ENCODE assay signal across 8 mouse cellular contexts in the genomic region with DNA sequence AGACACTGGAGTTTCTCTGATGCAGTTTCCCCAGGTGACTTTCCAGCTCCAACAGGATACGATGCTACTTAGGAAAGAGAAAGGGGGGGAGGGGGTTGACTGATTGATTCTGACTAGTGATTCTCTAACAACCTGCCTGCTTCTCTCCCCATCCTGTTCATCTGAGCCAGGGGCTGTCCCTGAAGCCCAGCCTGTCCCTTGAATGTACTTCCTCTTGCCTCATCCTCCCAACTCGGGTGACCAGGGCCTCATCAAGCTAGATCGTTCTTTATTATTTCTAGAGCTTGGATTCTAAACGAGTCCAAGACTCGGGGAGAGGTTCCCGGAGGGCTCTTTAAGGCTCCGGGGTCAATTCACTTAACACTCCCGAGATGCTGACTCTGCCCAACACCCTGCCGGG. TPM values are rescaled to one million over a fixed set of nuclear protein-coding genes. Genes with fewer than 3 reads are reported as not detected.
DNase-seq lines count a peak whose midpoint lies in the region; ATAC-seq lines count a peak whose summit lies in the region.

No protein-coding gene starts in this region.

- H3K4me1 ChIP-seq in lung, embryonic 16.5 days (replicated peaks; ENCODE audit: control insufficient read depth, insufficient read depth, low read length) = peaks cover 15% of the 10 kb centered on the region
- peaks cover 20% of the 10 kb centered on the region for H3K4me1 ChIP-seq in embryonic facial prominence, embryonic 12.5 days
- H3K4me1 ChIP-seq in limb, embryonic 12.5 days (replicated peaks) = peaks cover 22% of the 10 kb centered on the region
- H3K4me1 ChIP-seq in stomach, embryonic 14.5 days (ENCODE audit: control insufficient read depth, insufficient read depth, low read length) = peaks cover 11% of the 10 kb centered on the region

- WGBS in lung, embryonic 16.5 days = 28% methylated on average over 9 of the region's 9 CpGs
- 33% methylated on average over 9 of the region's 9 CpGs for WGBS in embryonic facial prominence, embryonic 12.5 days
- 35% methylated on average over 9 of the region's 9 CpGs for WGBS in limb, embryonic 12.5 days
- WGBS in stomach, embryonic 14.5 days = 36% methylated on average over 9 of the region's 9 CpGs

- H3K27me3 ChIP-seq in lung, embryonic 16.5 days (ENCODE audit: control insufficient read depth, insufficient read depth, low read depth, low read length) = no peaks in the 10 kb centered on the region
- no peaks in the 10 kb centered on the region for H3K27me3 ChIP-seq in embryonic facial prominence, embryonic 12.5 days
- H3K27me3 ChIP-seq in limb, embryonic 12.5 days = no peaks in the 10 kb centered on the region
- H3K27me3 ChIP-seq in stomach, embryonic 14.5 days (ENCODE audit: control insufficient read depth, insufficient read depth, low read length) = no peaks in the 10 kb centered on the region

- peak overlapping the region; percentile 70 for H3K4me3 ChIP-seq in lung, embryonic 16.5 days (ENCODE audit: low read length)
- H3K4me3 ChIP-seq in embryonic facial prominence, embryonic 12.5 days = peak overlapping the region; percentile 83
- H3K4me3 ChIP-seq in limb, embryonic 12.5 days (replicated peaks) = peak overlapping the region; percentile 87
- H3K4me3 ChIP-seq in stomach, embryonic 14.5 days (ENCODE audit: low read depth, low read length) = peak overlapping the region; percentile 77

- peak overlapping the region; percentile 64 for H3K4me2 ChIP-seq in lung, embryonic 16.5 days (ENCODE audit: low read depth, low read length)
- H3K4me2 ChIP-seq in embryonic facial prominence, embryonic 12.5 days (replicated peaks) = peak overlapping the region; percentile 86
- H3K4me2 ChIP-seq in limb, embryonic 12.5 days = peak overlapping the region; percentile 91
- peak overlapping the region; percentile 81 for H3K4me2 ChIP-seq in stomach, embryonic 14.5 days (replicated peaks; ENCODE audit: low read depth, low read length)

- no peak overlapping the region for H3K27ac ChIP-seq in lung, embryonic 16.5 days (ENCODE audit: low read length)
- H3K27ac ChIP-seq in embryonic facial prominence, embryonic 12.5 days = no peak overlapping the region
- no peak overlapping the region for H3K27ac ChIP-seq in limb, embryonic 12.5 days
- H3K27ac ChIP-seq in stomach, embryonic 14.5 days (ENCODE audit: low read length) = no peak overlapping the region

- DNase-seq in lung, postnatal 25 days (ENCODE audit: low spot score) = no peak
- no peak for DNase-seq in cerebellum, adult 8-10 months
- no peak for DNase-seq in cerebellum, postnatal 4 days (ENCODE audit: low spot score in 2 of 2)
- DNase-seq in thymus, postnatal 14 days = no peak

- no peak for ATAC-seq in lung, embryonic 16.5 days (ENCODE audit: low read depth)
- ATAC-seq in embryonic facial prominence, embryonic 12.5 days (ENCODE audit: insufficient number of reproducible peaks, insufficient read depth, low FRiP score, low TSS enrichment) = no peak
- ATAC-seq in limb, embryonic 12.5 days (ENCODE audit: insufficient number of reproducible peaks, insufficient read depth, low FRiP score, low TSS enrichment, low read depth) = no peak
- no peak for ATAC-seq in stomach, embryonic 14.5 days (ENCODE audit: insufficient number of reproducible peaks, insufficient read depth, low FRiP score, low read depth)

- H3K9ac ChIP-seq in lung, embryonic 16.5 days (ENCODE audit: low read length) = peak overlapping the region; percentile 84
- H3K9ac ChIP-seq in embryonic facial prominence, embryonic 12.5 days = peak overlapping the region; percentile 90
- peak overlapping the region; percentile 87 for H3K9ac ChIP-seq in limb, embryonic 12.5 days (replicated peaks)
- peak overlapping the region; percentile 89 for H3K9ac ChIP-seq in stomach, embryonic 14.5 days (replicated peaks; ENCODE audit: low read depth, low read length)

- H3K9me3 ChIP-seq in lung, embryonic 16.5 days (ENCODE audit: control insufficient read depth, low read length) = no peaks in the 10 kb centered on the region
- H3K9me3 ChIP-seq in embryonic facial prominence, embryonic 12.5 days = no peaks in the 10 kb centered on the region
- H3K9me3 ChIP-seq in limb, embryonic 12.5 days = no peaks in the 10 kb centered on the region
- no peaks in the 10 kb centered on the region for H3K9me3 ChIP-seq in stomach, embryonic 14.5 days (ENCODE audit: control insufficient read depth, low read depth, low read length)

- H3K36me3 ChIP-seq in lung, embryonic 16.5 days (ENCODE audit: control insufficient read depth, insufficient read depth, low read length) = peaks cover 11% of the 10 kb centered on the region; the same call in 1 of the 2 replicates
- H3K36me3 ChIP-seq in embryonic facial prominence, embryonic 12.5 days = peaks cover 29% of the 10 kb centered on the region
- H3K36me3 ChIP-seq in limb, embryonic 12.5 days = peaks cover 49% of the 10 kb centered on the region
- peaks cover 25% of the 10 kb centered on the region for H3K36me3 ChIP-seq in stomach, embryonic 14.5 days (ENCODE audit: control insufficient read depth, insufficient read depth, low read length)

RNA-seq across cellular contexts. Expression of a gene that starts 0.3 kb away (rescaled TPM):
- 21.0 and 21.3 TPM in 2 replicates for polyA plus RNA-seq in lung, embryonic 16.5 days (2015; fragmentation: Nextera tagmentation; extraction: Ambion mirVana)
- polyA plus RNA-seq in embryonic facial prominence, embryonic 12.5 days (2016; fragmentation: Nextera tagmentation; extraction: Ambion mirVana) = 27.7 and 28.0 TPM in 2 replicates
- polyA plus RNA-seq in limb, embryonic 12.5 days (2016; fragmentation: Nextera tagmentation; extraction: Ambion mirVana) = 29.4 and 30.1 TPM in 2 replicates
- 21.6 and 22.4 TPM in 2 replicates for polyA plus RNA-seq in stomach, embryonic 14.5 days (2014; fragmentation: Nextera tagmentation; extraction: Ambion mirVana)

RNA-seq across cellular contexts. Expression of a gene that starts 0.9 kb away (rescaled TPM):
- polyA plus RNA-seq in lung, embryonic 16.5 days (2015; fragmentation: Nextera tagmentation; extraction: Ambion mirVana) = 50.3 and 54.3 TPM in 2 replicates
- 85.6 and 87.2 TPM in 2 replicates for polyA plus RNA-seq in embryonic facial prominence, embryonic 12.5 days (2016; fragmentation: Nextera tagmentation; extraction: Ambion mirVana)
- polyA plus RNA-seq in limb, embryonic 12.5 days (2016; fragmentation: Nextera tagmentation; extraction: Ambion mirVana) = 85.1 and 89.2 TPM in 2 replicates
- 62.2 and 65.9 TPM in 2 replicates for polyA plus RNA-seq in stomach, embryonic 14.5 days (2014; fragmentation: Nextera tagmentation; extraction: Ambion mirVana)

RNA-seq across cellular contexts. Expression of a gene that starts 58.0 kb away (rescaled TPM):
- 26.1 and 27.3 TPM in 2 replicates for polyA plus RNA-seq in lung, embryonic 16.5 days (2015; fragmentation: Nextera tagmentation; extraction: Ambion mirVana)
- 34.7 and 36.3 TPM in 2 replicates for polyA plus RNA-seq in embryonic facial prominence, embryonic 12.5 days (2016; fragmentation: Nextera tagmentation; extraction: Ambion mirVana)
- polyA plus RNA-seq in limb, embryonic 12.5 days (2016; fragmentation: Nextera tagmentation; extraction: Ambion mirVana) = 41.9 and 47.4 TPM in 2 replicates
- 8.9 and 10.7 TPM in 2 replicates for polyA plus RNA-seq in stomach, embryonic 14.5 days (2014; fragmentation: Nextera tagmentation; extraction: Ambion mirVana)
